Mouse (Mus musculus) embryonic facial prominence, embryonic 11.5 days (tissue): ENCODE measurements around the gene Ackr4. TPM values are rescaled to one million over a fixed set of nuclear protein-coding genes. Genes with fewer than 3 reads are reported as not detected.

Experiments
- ATAC-seq: fragments of 200-750 bp; cut with Nextera tagmentation; replicated peaks from 2 replicates; pipeline ENCODE4 v1.8.0; 2017; ENCODE audit warnings: low read depth; ENCODE audit not compliant: insufficient number of reproducible peaks, low FRiP score, low TSS enrichment
- DNase-seq: peaks from one replicate; pipeline ENCODE4 v3.0.0-alpha.2; 2015; ENCODE audit warnings: low spot score
- H3K27ac ChIP-seq: fragments of 300-500 bp; sonication (generic); replicated peaks from 2 replicates; pipeline ENCODE4 v1.5.1; 2014; ENCODE audit warnings: mild to moderate bottlenecking, low read depth, low read length, control low read depth
- H3K27me3 ChIP-seq: fragments of 300-500 bp; sonication (generic); 2 replicates; pipeline ENCODE4 v1.6.1; 2014; ENCODE audit warnings: mild to moderate bottlenecking, low read length, moderate library complexity, mixed read lengths; ENCODE audit not compliant: control insufficient read depth, insufficient read depth
- H3K36me3 ChIP-seq: fragments of 300-500 bp; sonication (generic); replicated peaks from 2 replicates; pipeline ENCODE4 v1.6.1; 2014; ENCODE audit warnings: low read depth, mild to moderate bottlenecking, low read length, moderate library complexity, mixed read lengths; ENCODE audit not compliant: control insufficient read depth, insufficient read depth
- H3K4me1 ChIP-seq: fragments of 300-500 bp; sonication (generic); 2 replicates; pipeline ENCODE4 v1.6.1; 2014; ENCODE audit warnings: low read length, mixed read lengths; ENCODE audit not compliant: control insufficient read depth, insufficient read depth
- H3K4me2 ChIP-seq: fragments of 300-500 bp; sonication (generic); 2 replicates; pipeline ENCODE4 v1.6.1; 2014; ENCODE audit warnings: low read depth, mild to moderate bottlenecking, control low read depth, low read length, moderate library complexity
- H3K4me3 ChIP-seq: fragments of 300-500 bp; sonication (generic); 2 replicates; pipeline ENCODE4 v1.5.1; 2014; ENCODE audit warnings: low read depth, low read length, control low read depth
- H3K9ac ChIP-seq: fragments of 300-500 bp; sonication (generic); replicated peaks from 2 replicates; pipeline ENCODE4 v1.6.1; 2014; ENCODE audit warnings: mild to moderate bottlenecking, control low read depth, low read length
- H3K9me3 ChIP-seq: fragments of 300-500 bp; sonication (generic); replicated peaks from 2 replicates; pipeline ENCODE4 v1.6.1; 2016; ENCODE audit warnings: mild to moderate bottlenecking, low read length, inconsistent platforms, mixed read lengths; ENCODE audit not compliant: control insufficient read depth
- WGBS: fragments of 180-500 bp; shearing (Covaris S2); extraction: QIAGEN DNeasy Blood & Tissue Kit; methylation state at CpG from one replicate; pipeline ENCODE4 v1.1.7; 2014; 5-methylcytosine and 5-hydroxymethylcytosine counted together
- polyA plus RNA-seq: library from polyadenylated mRNA; unstranded; fragments of >200 nt; fragmentation: Nextera tagmentation; extraction: Ambion mirVana; gene quantifications from 2 replicates; pipeline ENCODE4 v1.2.1, GENCODE M21; 2014

Ackr4 gene
- polyA plus RNA-seq, 1 experiment from 2014 or later, result 0.15 TPM

DNA sequence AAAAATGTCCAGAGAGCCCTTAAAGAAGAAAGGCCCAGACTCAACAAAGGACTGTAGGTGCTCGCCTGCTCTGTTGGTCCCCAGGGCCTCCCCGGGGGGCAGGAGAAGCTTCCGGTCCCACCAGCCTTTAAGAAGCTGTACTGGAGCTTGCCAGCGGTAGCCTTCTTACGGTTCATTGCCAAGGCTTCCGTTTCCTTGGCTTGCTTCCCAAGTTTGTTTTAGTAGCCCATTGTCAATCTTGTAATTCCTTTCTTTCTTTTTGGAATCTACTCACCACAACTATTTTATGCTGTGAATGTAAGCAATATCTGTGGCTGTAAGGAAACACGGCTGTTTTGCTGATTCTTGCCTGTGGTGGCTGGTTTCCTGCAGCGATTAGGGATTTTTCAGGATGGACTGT is 38.2 kb downstream of the Ackr4 start:
- Histone ChIP-seq H3K27me3 (no peaks in the 10 kb centered on the region), H3K4me1 (no peaks in the 10 kb centered on the region), H3K27ac (no peak overlapping the region), H3K4me3 (no peak overlapping the region), H3K9ac (no peak overlapping the region), H3K36me3 (no peaks in the 10 kb centered on the region), H3K9me3 (no peaks in the 10 kb centered on the region), H3K4me2 (no peak overlapping the region)
- DNase-seq, result no peak
- no peak for ATAC-seq
- WGBS, result 84% methylated on average over 8 of the region's 8 CpGs

DNA sequence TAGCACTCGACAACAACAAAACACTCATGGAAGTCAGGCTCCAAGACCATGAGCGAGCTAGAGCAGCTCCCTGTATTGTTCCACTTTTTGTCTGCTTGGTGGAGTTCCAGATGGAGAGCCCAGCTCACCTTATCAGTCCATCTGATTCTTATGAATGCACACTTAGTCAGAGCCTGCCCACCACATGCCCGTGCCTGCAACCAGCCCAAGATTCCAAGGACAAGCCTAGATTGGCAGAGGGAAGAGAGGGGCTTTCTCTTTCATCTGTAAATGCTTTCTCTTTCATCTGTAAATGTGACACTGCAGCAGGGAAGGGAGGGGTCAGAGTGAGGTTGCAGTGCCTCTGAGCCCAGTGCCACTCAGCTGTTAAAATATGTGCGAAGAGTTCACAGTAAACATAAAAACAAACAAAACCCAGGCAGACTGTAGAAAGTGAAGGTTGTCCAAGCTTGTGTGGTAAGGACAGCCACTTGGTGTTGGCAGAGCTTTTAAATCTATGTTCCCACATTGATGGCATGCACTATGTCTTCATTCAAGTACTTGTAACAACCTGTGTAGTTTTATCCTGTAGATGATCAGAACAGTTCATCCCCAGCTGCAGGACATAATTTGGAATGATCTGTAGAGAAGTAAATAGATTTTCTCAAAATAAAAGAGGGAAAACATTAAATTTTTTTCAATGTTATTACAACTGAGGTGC is 40.9 kb downstream of the Ackr4 start:
- ATAC-seq (no peak), DNase-seq (no peak)
- 63% methylated on average over 4 of the region's 4 CpGs for WGBS
- Histone ChIP-seq H3K9ac (no peak overlapping the region), H3K4me1 (no peaks in the 10 kb centered on the region), H3K36me3 (no peaks in the 10 kb centered on the region), H3K9me3 (no peaks in the 10 kb centered on the region), H3K27ac (no peak overlapping the region), H3K4me3 (no peak overlapping the region), H3K4me2 (no peak overlapping the region), H3K27me3 (no peaks in the 10 kb centered on the region)

DNA sequence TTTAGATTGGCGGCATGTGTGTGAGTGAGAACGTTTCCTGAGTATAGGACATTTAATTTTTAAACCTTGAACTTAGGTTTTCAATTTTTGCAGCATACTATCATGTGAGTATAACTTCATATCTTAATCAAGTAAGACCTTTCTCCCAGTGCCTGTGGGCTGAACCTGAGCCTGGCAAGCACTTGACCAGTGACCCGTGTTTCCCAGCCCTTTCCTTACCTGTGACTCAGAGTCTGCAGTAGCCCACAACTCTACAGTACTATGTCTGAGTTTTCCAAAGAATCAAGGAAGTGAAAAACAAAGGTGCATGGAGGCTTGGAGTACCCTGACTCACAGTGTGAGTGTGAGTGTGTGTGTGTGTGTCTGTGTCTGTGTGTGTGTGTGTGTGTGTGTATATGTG is 46.7 kb downstream of the Ackr4 start:
- DNase-seq, result no peak
- WGBS, result 75% methylated on average over 3 of the region's 3 CpGs
- no peak for ATAC-seq
- H3K4me2 ChIP-seq, result no peak overlapping the region
- no peak overlapping the region for H3K4me3 ChIP-seq
- H3K4me1 ChIP-seq, result no peaks in the 10 kb centered on the region
- no peaks in the 10 kb centered on the region for H3K27me3 ChIP-seq
- no peak overlapping the region for H3K9ac ChIP-seq
- H3K27ac ChIP-seq, result no peak overlapping the region
- no peaks in the 10 kb centered on the region for H3K9me3 ChIP-seq
- no peaks in the 10 kb centered on the region for H3K36me3 ChIP-seq

DNA sequence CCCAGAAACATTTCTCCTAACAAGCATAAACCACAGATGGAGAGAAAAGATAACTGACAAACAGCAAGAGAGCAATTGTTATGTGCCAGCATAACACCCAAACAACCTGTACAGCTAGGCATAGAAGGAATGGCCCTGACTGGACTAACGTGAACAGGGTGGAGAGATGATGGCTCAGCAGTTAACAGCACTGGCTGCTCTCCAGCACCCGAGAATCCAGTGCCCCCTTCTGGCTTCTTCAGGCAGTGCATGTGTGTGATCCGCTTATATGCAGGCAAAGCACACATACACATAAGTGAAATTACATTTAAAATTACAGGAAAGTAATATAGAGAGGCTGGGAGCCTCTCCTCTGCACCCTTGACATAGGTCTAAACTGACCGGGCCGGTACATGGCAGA is 47.4 kb downstream of the Ackr4 start:
- H3K4me1 ChIP-seq, result no peaks in the 10 kb centered on the region
- ATAC-seq (0 out of 2 replicates have a peak, but pooled peaks have one; percentile 44), DNase-seq (peak; percentile 77)
- no peak overlapping the region for H3K9ac ChIP-seq
- no peaks in the 10 kb centered on the region for H3K27me3 ChIP-seq
- H3K36me3 ChIP-seq, result no peaks in the 10 kb centered on the region
- H3K27ac ChIP-seq, result no peak overlapping the region
- WGBS, result 37% methylated on average over 5 of the region's 5 CpGs
- no peak overlapping the region for H3K4me2 ChIP-seq
- no peaks in the 10 kb centered on the region for H3K9me3 ChIP-seq
- H3K4me3 ChIP-seq, result no peak overlapping the region

DNA sequence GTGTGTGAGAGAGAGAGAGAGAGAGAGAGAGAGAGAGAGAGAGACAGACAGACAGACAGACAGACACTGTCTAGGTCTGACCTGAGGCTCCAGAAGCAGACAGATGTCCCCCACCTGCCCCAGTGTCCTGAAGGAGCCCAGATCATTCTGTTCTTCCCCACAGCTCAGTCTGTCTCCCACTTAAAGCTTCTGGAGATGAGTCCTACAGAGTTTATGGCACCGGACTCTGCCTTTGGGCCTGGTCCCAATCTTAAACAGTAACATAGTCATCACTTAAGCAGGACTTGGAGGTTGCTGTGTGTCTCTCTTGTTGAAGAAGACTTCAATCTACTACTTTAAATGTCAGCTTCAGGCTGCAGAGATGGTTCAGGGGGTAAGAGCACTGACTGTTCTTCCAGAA is 48.0 kb downstream of the Ackr4 start:
- Histone ChIP-seq H3K4me2 (no peak overlapping the region), H3K27me3 (no peaks in the 10 kb centered on the region)

DNA sequence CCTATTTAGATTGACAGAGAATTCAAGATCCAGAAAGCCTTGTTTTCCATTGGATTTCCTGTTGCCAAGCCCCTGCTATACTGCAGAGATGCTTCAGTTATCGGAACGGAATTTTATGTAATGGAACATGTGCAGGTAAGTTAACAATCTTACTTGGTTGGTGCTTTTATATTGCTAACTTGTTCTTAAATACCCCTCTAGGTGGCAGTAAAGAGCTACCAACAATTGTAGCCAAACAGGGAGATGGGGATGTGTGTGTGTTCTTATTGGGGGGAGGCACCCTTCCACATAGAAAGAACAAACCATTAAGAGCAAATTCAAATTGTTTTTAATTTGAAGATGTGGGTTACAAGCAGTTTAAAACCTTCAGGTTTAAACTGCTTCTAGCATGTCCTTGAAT is 50.9 kb downstream of the Ackr4 start:
- 59% methylated on average over 2 of the region's 2 CpGs for WGBS
- no peak overlapping the region for H3K9ac ChIP-seq

More for the DNA sequence above, 48.0 kb downstream of the Ackr4 start:
- H3K27ac ChIP-seq, result no peak overlapping the region
- H3K9me3 ChIP-seq, result no peaks in the 10 kb centered on the region
- ATAC-seq (no peak), DNase-seq (no peak)
- H3K9ac ChIP-seq, result no peak overlapping the region
- 95% methylated on average over 1 of the region's 1 CpGs for WGBS
- H3K36me3 ChIP-seq, result no peaks in the 10 kb centered on the region
- no peak overlapping the region for H3K4me3 ChIP-seq
- no peaks in the 10 kb centered on the region for H3K4me1 ChIP-seq

DNA sequence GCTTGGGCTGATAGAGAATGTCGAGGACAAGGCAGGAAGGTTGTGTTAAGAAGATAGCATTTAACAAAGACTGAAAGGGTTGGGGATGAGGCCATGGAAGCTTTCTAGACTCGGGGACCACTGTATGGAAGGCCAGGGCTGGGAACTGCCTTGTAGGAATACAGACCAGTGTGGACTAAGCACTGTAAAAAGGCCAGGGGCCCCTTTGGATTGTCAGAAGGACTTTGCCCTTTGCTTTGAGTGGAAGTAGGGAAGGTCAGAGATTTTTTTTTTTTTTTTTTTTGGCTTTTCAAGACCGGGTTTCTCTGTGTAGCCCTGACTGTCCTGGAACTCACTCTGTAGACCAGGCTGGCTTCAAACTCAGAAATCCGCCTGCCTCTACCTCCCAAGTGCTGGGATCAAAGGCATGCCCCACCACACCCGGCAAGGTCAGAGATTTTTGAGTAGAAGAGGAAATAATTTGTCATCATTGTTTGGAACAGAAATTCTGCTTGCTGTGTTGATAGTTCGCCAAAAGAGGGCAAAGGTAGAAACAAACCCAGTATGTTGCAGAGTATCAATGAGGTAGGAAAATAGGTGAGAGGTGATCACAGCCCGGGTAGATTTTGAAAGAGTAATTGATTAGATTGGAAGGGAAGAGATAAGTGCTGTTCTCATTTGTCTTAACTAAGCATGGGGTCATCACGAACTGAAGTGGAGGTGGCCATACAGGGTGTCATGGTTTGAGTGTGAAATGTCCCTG is 55.7 kb downstream of the Ackr4 start:
- Histone ChIP-seq H3K27me3 (no peaks in the 10 kb centered on the region), H3K27ac (no peak overlapping the region), H3K9ac (no peak overlapping the region), H3K4me3 (no peak overlapping the region), H3K4me2 (no peak overlapping the region), H3K4me1 (no peaks in the 10 kb centered on the region), H3K36me3 (no peaks in the 10 kb centered on the region), H3K9me3 (no peaks in the 10 kb centered on the region)
- WGBS, result 82% methylated on average over 8 of the region's 8 CpGs
- DNase-seq (no peak), ATAC-seq (no peak)

More for the DNA sequence above, 50.9 kb downstream of the Ackr4 start:
- Histone ChIP-seq H3K27ac (no peak overlapping the region), H3K4me2 (no peak overlapping the region), H3K4me3 (no peak overlapping the region), H3K9me3 (no peaks in the 10 kb centered on the region), H3K27me3 (no peaks in the 10 kb centered on the region), H3K36me3 (no peaks in the 10 kb centered on the region), H3K4me1 (no peaks in the 10 kb centered on the region)
- DNase-seq, result peak; percentile 57
- no peak for ATAC-seq

DNA sequence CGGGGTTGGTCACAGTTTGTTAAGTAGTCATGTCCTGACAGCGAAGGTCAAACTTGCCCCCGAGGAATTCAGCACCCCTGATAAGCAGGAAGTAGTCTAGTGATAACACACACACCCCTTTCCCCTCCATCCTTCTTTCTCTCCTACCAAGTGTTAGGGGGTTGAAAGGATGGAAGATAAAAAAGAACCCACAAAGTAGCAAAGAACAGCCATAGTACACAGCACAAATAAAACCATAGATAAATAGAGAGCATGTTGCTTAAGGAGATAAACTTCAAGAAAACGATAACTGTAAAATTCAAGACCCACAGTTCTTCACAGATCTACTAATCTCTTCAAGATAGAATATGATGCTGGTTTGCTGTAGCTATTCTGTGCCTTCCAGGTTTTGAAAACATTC is 56.5 kb downstream of the Ackr4 start:
- no peak overlapping the region for H3K9ac ChIP-seq
- H3K4me3 ChIP-seq, result no peak overlapping the region
- no peak overlapping the region for H3K4me2 ChIP-seq
- DNase-seq (no peak), ATAC-seq (no peak)
- no peaks in the 10 kb centered on the region for H3K27me3 ChIP-seq
- WGBS, result 78% methylated on average over 4 of the region's 4 CpGs
- H3K27ac ChIP-seq, result no peak overlapping the region
- no peaks in the 10 kb centered on the region for H3K9me3 ChIP-seq
- no peaks in the 10 kb centered on the region for H3K36me3 ChIP-seq
- no peaks in the 10 kb centered on the region for H3K4me1 ChIP-seq
